Mouse (Mus musculus): ENCODE results near the gene Fgf3.

DNA sequence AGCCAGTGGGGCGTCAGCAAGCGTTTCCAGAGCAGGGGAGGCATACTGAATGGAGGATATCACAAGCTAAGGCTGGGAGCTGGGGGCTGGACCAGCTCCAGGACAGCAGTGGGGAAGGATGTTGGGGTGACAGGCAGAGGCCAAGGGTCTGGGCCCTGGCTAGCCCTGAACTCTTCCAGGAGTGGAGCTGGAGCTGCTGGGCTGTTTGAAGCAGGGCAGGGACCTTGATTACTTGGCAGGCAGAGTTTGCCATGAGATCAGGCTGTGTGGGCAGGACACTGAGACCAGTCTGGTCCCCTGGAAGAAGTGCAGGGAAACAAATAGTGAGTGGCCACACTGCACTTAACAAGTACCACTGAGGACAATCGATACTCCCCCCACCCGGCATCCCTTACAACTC lies 36.3 kb downstream of the Fgf3 start:
- no peak for TF ChIP-seq POLR2A (IDR thresholded peaks at IDR 0.05; ENCODE audit: extremely low read depth, insufficient read depth, low read length)
- no peak for TF ChIP-seq CTCF (IDR thresholded peaks at IDR 0.05; ENCODE audit: low read depth, low read length)
